Mouse (Mus musculus) embryo, embryonic 10 days (tissue): Measurements from ENCODE around the gene Zbtb20.
A peak's percentile ranks its signal among the peaks of the same experiment; 100 is the strongest.

ENCODE experiments used
- DNase-seq: peaks from one replicate; pipeline ENCODE4 v3.0.0-alpha.2; 2015; ENCODE audit warnings: low spot score

The Zbtb20 gene

GRCm38 (mm10) chr16:43400949-43401348 is 525.3 kb downstream of the Zbtb20 start:
- DNase-seq: no peak

GRCm38 (mm10) chr16:43402888-43403287 is 527.2 kb downstream of the Zbtb20 start:
- DNase-seq: no peak

- no peak for DNase-seq
Observed at GRCm38 (mm10) chr16:43405089-43405488, 529.4 kb downstream of the Zbtb20 start.

- no peak for DNase-seq
Observed at GRCm38 (mm10) chr16:43407594-43408142, 532.0 kb downstream of the Zbtb20 start.

DNA sequence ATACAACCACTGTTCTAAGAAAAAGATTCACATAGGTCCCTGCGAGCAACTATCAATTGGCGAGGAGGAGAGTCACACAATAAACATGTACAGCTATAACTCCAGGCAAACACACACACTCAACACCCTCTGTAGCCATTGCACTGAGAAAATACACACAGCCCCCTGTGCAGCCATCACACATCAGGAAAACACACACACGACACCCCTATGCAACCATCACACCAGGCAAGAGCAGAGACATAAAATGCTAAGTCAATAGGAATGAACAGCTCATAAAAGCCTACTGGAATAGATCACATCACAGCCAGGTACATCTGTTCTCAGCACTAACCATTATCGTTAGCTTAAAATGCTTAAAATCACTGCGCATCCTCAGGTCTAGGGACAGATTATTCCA is 532.9 kb downstream of the Zbtb20 start:
- no peak for DNase-seq

GRCm38 (mm10) chr16:43409108-43409909 is 533.6 kb downstream of the Zbtb20 start:
- DNase-seq: no peak

- no peak for DNase-seq
Observed at GRCm38 (mm10) chr16:43409910-43410612, 534.4 kb downstream of the Zbtb20 start.

- no peak for DNase-seq
Observed at GRCm38 (mm10) chr16:43410613-43410974, 534.9 kb downstream of the Zbtb20 start.

- DNase-seq: no peak
Observed at GRCm38 (mm10) chr16:43415864-43416263, 540.2 kb downstream of the Zbtb20 start.

DNA sequence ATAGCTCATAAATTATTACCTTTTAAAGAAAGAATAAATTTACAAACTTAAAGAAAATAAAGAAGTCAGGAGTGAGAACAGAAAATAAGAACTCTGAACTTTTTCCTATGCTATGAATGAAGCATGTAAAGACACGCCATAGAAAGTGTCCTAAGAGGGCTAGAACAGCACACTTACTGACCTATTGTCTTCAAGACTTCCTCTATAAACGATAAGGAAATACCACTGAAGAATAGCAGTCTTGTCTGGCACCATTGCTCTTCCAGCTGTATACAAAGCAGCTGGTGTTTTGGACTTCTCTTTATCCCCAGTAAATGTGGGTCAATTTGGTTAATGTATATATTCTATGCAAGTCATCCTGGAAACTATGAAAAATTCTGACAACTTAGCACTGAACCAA is 544.2 kb downstream of the Zbtb20 start:
- DNase-seq: no peak

GRCm38 (mm10) chr16:43428955-43429354 is 553.3 kb downstream of the Zbtb20 start:
- no peak for DNase-seq

DNA sequence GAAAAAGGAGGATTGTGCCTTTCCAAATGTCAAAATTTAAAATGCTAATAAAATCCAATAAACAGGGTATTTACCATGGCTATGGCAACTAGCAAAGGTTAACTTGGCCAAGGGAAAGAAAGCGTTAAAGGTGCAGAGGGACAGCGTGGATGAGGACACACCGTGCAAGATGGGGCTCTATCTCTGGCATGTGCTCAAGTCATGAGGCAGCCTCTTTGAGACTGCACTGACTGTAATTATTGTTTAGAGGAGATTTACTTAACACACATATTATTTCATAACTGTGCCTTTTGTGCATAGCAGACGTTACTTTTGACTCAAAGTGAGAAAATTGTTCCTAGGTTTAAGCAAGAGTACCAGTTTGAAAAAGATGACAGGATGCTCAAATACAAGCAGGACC is 554.3 kb downstream of the Zbtb20 start:
- no peak for DNase-seq

GRCm38 (mm10) chr16:43431514-43432371 is 556.1 kb downstream of the Zbtb20 start:
- no peak for DNase-seq

DNA sequence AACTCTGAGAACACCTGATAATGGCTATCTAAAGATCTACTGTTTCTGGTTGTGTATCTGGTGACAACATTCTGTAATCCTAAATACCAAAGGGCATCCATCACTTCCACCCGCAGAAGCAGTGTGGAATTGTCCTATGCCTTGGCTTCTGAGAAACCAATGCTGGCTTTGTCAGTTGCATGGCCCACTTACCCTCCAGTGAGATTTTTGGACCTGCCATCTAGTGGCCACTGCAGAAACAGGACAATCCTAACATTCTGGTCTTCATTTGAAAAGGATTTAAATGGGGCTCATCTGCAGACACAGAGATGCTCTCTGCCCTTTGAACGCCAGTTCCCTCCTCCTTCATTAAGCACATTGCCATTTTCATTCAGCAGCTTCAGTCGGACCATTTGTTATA is 559.3 kb downstream of the Zbtb20 start:
- DNase-seq: peak; percentile 58

DNA sequence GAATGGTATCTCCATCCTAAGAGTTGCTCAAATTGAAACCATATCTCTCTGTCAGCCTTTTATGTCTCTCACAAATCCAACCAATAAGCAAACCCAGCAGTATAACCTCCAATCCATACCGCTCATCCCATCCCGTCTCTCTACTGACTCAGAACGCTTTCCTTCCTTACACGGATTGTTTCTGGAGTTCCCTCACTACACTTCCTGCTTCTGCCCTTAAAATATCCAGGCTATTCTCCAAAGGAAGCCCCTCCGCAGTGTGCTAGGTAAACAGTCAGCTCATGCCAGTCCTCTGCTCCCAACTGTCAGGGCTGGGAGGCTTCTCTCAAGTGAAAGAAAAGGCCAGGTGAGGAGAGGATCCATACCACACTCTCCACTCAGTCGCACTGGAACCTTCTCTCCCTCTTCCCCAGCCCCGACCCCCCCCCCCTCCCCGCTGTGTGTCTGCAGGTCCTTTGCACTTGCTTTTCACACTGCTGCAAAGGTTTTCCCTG is 563.2 kb downstream of the Zbtb20 start:
- DNase-seq: no peak

GRCm38 (mm10) chr16:43441392-43441791 is 565.7 kb downstream of the Zbtb20 start:
- no peak for DNase-seq

GRCm38 (mm10) chr16:43443034-43443433 is 567.4 kb downstream of the Zbtb20 start:
- DNase-seq: no peak

- no peak for DNase-seq
Observed at GRCm38 (mm10) chr16:43448141-43448981, 572.7 kb downstream of the Zbtb20 start.

GRCm38 (mm10) chr16:43454370-43454934 is 578.8 kb downstream of the Zbtb20 start:
- DNase-seq: no peak

- no peak for DNase-seq
Observed at GRCm38 (mm10) chr16:43456446-43457172, 580.9 kb downstream of the Zbtb20 start.
